Mouse (Mus musculus): Measurements from ENCODE around the gene Gm44965. TPM values are rescaled to one million over a fixed set of nuclear protein-coding genes. Genes with fewer than 3 reads are reported as not detected.

The Gm44965 gene
- polyA plus RNA-seq, 1 experiment from 2014 or later = not detected

DNA sequence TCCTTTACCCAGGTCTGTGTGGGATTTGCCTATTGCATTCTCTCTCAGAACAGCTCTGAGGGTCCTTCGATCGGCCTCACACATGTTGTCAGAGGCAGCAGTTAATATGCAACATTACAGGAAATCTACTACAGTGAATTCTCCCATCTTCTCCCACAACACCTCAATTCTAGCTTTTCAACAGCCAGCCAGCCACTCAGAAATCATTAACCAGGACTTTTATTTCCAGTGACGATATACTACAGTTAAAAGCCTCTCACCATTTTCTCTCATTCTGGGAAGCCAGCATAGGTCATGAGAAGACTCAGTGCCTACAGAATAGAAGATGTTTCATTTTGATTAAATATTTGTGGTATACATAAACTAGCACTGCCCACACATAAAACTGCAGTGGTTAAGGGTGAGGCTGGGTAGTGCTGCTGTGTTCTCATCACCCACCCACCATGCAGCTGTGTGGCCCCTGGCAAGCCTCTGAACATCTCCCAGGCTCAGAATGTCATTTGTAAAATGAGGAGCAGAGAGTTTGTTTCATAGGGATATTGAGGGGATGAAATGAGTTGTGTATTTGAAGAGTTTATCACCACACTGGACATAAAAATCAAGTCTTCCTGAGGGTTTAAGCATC, 2.4 kb upstream of the Gm44965 start:
- no peak for ATAC-seq (ENCODE audit: insufficient number of reproducible peaks, low FRiP score, low TSS enrichment, low read depth)
- Histone ChIP-seq H3K4me1 (ENCODE audit: control insufficient read depth, insufficient read depth, low read length) (peaks cover 12% of the 10 kb centered on the region), H3K9me3 (ENCODE audit: control insufficient read depth, low read length) (peaks cover 4% of the 10 kb centered on the region), H3K4me2 (ENCODE audit: low read depth, severe bottlenecking) (no peak overlapping the region), H3K4me3 (ENCODE audit: low read depth, low read length) (no peak overlapping the region), H3K27ac (replicated peaks; ENCODE audit: low read depth, low read length) (no peak overlapping the region), H3K36me3 (ENCODE audit: control insufficient read depth, insufficient read depth, low read length) (peaks cover 6% of the 10 kb centered on the region), H3K9ac (ENCODE audit: low read length) (no peak overlapping the region), H3K27me3 (ENCODE audit: control insufficient read depth, insufficient read depth, low read length) (no peaks in the 10 kb centered on the region)
- DNase-seq (ENCODE audit: low spot score) = no peak
- WGBS = 97% methylated on average over 3 of the region's 3 CpGs

DNA sequence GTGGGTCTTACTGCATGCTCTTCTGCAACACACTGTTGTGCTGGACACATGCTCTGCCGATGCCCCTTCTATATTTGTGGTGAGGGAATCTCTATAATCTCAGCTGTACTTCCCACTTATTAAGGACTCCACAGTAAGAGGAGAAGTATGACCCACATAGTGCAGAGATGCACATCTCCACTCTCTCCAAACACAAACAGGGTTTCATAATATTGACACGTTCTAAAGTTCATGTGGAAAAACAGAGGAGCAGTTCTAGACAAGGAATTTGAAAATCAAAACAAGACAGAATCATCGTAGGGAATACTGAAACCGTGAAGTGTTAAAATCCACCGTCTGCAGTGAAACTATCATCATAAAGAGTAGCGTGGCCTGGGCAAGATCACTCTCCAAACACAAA, 1.9 kb upstream of the Gm44965 start:
- H3K27ac ChIP-seq (replicated peaks; ENCODE audit: low read depth, low read length) = no peak overlapping the region
- ATAC-seq (ENCODE audit: insufficient number of reproducible peaks, low FRiP score, low TSS enrichment, low read depth) (no peak), DNase-seq (ENCODE audit: low spot score) (no peak)
- peaks cover 9% of the 10 kb centered on the region for H3K9me3 ChIP-seq (ENCODE audit: control insufficient read depth, low read length)
- 90% methylated on average over 6 of the region's 6 CpGs for WGBS
- peaks cover 12% of the 10 kb centered on the region for H3K36me3 ChIP-seq (ENCODE audit: control insufficient read depth, insufficient read depth, low read length)
- H3K4me2 ChIP-seq (ENCODE audit: low read depth, severe bottlenecking) = no peak overlapping the region
- no peak overlapping the region for H3K4me3 ChIP-seq (ENCODE audit: low read depth, low read length)
- peaks cover 12% of the 10 kb centered on the region for H3K4me1 ChIP-seq (ENCODE audit: control insufficient read depth, insufficient read depth, low read length)
- no peak overlapping the region for H3K9ac ChIP-seq (ENCODE audit: low read length)
- H3K27me3 ChIP-seq (ENCODE audit: control insufficient read depth, insufficient read depth, low read length) = no peaks in the 10 kb centered on the region

DNA sequence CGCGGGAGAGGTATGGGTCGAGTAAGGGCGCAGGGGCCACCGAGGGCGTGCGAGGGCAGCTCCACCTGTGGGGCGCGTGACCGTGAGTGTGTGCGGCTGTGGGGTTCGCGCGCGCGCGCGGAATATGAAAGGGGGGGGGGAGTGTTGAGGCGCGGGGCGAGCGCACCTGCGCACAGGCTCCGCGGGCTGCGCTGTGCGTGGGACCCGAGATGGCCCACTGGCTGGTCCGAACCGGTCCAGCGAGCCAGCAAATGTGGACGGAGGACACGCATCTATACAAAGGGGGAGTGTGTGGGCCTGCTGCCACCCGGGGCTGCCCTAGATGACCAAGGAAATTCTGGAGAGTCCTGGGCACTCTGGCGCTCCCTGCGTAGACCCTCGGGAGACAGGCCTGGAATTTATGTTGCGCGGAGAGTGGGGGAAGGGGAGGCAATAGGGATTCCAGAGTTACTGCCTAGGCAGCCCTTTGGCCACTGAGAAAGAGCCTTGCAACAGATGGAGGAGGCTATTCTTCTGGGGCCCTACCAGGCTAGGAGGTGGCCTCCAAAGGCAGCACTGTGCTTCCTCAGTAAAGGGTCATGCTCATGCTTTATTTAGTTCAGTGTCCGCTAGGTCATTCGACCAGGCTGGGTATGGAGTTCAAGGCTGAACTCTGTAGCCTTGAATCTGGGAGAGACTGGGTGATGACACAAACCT, 450 bp downstream of the Gm44965 start:
- Histone ChIP-seq H3K9me3 (ENCODE audit: control insufficient read depth, low read length) (peaks cover 20% of the 10 kb centered on the region), H3K4me2 (ENCODE audit: low read depth, severe bottlenecking) (peak overlapping the region; percentile 76), H3K4me1 (ENCODE audit: control insufficient read depth, insufficient read depth, low read length) (peaks cover 12% of the 10 kb centered on the region), H3K36me3 (ENCODE audit: control insufficient read depth, insufficient read depth, low read length) (peaks cover 27% of the 10 kb centered on the region), H3K27me3 (ENCODE audit: control insufficient read depth, insufficient read depth, low read length) (no peaks in the 10 kb centered on the region), H3K9ac (ENCODE audit: low read length) (peak overlapping the region; percentile 91), H3K4me3 (ENCODE audit: low read depth, low read length) (peak overlapping the region; percentile 86), H3K27ac (replicated peaks; ENCODE audit: low read depth, low read length) (peak overlapping the region; percentile 82)
- WGBS = under 1% methylated on average over 32 of the region's 41 CpGs
- ATAC-seq (ENCODE audit: insufficient number of reproducible peaks, low FRiP score, low TSS enrichment, low read depth) = peak; percentile 69
- DNase-seq (ENCODE audit: low spot score) = peak; percentile 75

DNA sequence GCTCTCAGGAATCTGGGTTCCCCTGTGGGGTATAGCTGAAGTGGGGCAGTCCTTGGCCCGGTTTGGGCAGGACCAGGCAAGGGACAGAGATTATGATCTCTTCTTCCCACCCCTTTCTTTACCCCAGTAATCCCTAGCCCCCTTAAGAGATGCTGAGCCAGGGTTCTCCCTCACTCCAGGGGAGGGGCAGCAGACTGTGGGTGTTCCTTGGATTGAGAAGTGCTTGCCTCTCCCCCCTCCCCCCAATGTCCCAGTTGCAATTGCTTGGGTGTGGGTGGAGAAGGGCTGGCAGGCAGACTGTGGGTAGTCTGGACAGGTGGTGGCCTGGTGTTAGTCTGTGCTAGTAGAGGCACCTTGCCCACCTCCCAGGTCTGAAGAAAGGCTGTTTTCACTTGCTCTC, 1.5 kb downstream of the Gm44965 start:
- peaks cover 32% of the 10 kb centered on the region for H3K36me3 ChIP-seq (ENCODE audit: control insufficient read depth, insufficient read depth, low read length)
- no peak overlapping the region; the same call in 1 of the 2 replicates for H3K9ac ChIP-seq (ENCODE audit: low read length)
- DNase-seq (ENCODE audit: low spot score) = no peak

DNA sequence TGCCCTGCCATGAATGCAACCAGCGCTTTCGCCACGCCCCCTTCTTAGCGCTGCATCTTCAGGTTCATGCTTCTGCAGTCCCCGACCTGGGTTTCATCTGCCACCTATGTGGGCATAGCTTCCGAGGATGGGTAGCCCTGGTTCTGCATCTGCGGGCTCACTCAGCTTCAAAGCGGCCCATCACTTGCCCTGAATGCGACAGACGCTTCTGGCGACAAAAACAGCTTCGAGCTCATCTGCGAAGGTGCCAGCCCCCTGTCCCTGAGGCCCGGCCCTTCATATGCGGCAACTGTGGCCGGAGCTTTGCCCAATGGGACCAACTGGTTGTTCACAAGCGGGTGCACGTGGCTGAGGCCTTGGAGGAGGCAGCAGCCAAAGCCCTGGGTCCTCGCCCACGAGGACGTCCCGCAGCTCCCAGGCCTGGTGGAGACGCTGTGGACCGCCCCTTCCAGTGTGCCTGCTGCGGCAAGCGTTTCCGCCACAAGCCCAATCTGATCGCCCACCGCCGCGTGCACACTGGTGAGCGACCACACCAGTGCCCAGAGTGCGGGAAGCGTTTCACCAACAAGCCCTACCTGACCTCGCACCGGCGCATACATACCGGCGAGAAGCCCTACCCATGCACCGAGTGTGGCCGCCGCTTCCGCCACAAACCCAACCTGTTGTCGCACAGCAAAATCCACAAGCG, 2.9 kb downstream of the Gm44965 start:
- peaks cover 32% of the 10 kb centered on the region for H3K36me3 ChIP-seq (ENCODE audit: control insufficient read depth, insufficient read depth, low read length)
- DNase-seq (ENCODE audit: low spot score) = no peak
- H3K27me3 ChIP-seq (ENCODE audit: control insufficient read depth, insufficient read depth, low read length) = no peaks in the 10 kb centered on the region
- H3K4me1 ChIP-seq (ENCODE audit: control insufficient read depth, insufficient read depth, low read length) = peaks cover 13% of the 10 kb centered on the region
- no peak overlapping the region for H3K4me2 ChIP-seq (ENCODE audit: low read depth, severe bottlenecking)
- H3K9ac ChIP-seq (ENCODE audit: low read length) = no peak overlapping the region
- WGBS = 95% methylated on average over 45 of the region's 45 CpGs
- ATAC-seq (ENCODE audit: insufficient number of reproducible peaks, low FRiP score, low TSS enrichment, low read depth) = no peak
- peaks cover 20% of the 10 kb centered on the region for H3K9me3 ChIP-seq (ENCODE audit: control insufficient read depth, low read length)
- H3K27ac ChIP-seq (replicated peaks; ENCODE audit: low read depth, low read length) = no peak overlapping the region
- no peak overlapping the region for H3K4me3 ChIP-seq (ENCODE audit: low read depth, low read length)

More for the DNA sequence above, 1.5 kb downstream of the Gm44965 start:
- Histone ChIP-seq H3K27ac (replicated peaks; ENCODE audit: low read depth, low read length) (no peak overlapping the region), H3K4me1 (ENCODE audit: control insufficient read depth, insufficient read depth, low read length) (peaks cover 10% of the 10 kb centered on the region), H3K4me3 (ENCODE audit: low read depth, low read length) (peak overlapping the region; percentile 86; the same call in 1 of the 2 replicates), H3K27me3 (ENCODE audit: control insufficient read depth, insufficient read depth, low read length) (no peaks in the 10 kb centered on the region), H3K4me2 (ENCODE audit: low read depth, severe bottlenecking) (peak overlapping the region; percentile 76), H3K9me3 (ENCODE audit: control insufficient read depth, low read length) (peaks cover 20% of the 10 kb centered on the region)
- WGBS = 61% methylated on average over 1 of the region's 1 CpGs
- ATAC-seq (ENCODE audit: insufficient number of reproducible peaks, low FRiP score, low TSS enrichment, low read depth) = no peak

DNA sequence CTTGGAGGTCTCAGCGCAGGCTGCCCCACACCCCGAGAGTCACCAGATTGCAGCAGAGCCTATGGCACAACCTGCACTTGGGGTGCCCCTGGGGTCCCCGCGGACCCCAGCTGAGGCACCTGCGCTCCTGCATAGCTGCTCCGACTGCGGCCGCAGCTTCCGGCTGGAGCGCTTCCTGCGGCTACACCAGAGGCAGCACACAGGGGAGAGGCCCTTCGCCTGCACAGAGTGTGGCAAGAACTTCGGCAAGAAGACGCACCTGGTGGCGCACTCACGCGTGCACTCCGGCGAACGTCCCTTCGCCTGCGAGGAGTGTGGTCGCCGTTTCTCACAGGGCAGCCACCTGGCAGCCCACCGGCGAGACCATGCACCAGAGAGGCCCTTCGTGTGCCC, 3.5 kb downstream of the Gm44965 start:
- Histone ChIP-seq H3K9me3 (ENCODE audit: control insufficient read depth, low read length) (peaks cover 20% of the 10 kb centered on the region), H3K4me2 (ENCODE audit: low read depth, severe bottlenecking) (no peak overlapping the region), H3K36me3 (ENCODE audit: control insufficient read depth, insufficient read depth, low read length) (peaks cover 32% of the 10 kb centered on the region), H3K9ac (ENCODE audit: low read length) (no peak overlapping the region), H3K27ac (replicated peaks; ENCODE audit: low read depth, low read length) (no peak overlapping the region), H3K27me3 (ENCODE audit: control insufficient read depth, insufficient read depth, low read length) (no peaks in the 10 kb centered on the region), H3K4me3 (ENCODE audit: low read depth, low read length) (no peak overlapping the region), H3K4me1 (ENCODE audit: control insufficient read depth, insufficient read depth, low read length) (peaks cover 13% of the 10 kb centered on the region)
- WGBS = 97% methylated on average over 27 of the region's 27 CpGs
- ATAC-seq (ENCODE audit: insufficient number of reproducible peaks, low FRiP score, low TSS enrichment, low read depth) (no peak), DNase-seq (ENCODE audit: low spot score) (no peak)

DNA sequence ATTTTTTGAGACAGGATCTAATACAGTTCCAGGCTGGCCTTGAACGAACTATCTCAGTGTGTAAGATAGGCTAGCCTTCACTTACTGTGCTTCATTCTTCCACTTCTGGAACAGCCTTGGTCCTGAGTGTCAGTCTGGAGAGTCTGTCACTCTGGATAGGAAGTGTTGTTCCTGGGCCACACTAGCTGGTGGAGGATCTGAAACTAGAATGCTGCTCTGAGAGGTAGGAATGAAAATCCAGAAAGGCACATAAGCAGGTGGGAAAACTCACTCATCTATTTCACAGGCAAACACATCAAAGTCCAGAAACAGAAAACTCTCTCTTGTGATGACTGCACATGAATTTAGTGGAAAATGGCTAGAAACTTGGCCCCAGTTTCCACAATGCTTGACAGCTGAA, 6.9 kb downstream of the Gm44965 start:
- H3K4me3 ChIP-seq (ENCODE audit: low read depth, low read length) = no peak overlapping the region
- 88% methylated on average over 1 of the region's 1 CpGs for WGBS
- H3K36me3 ChIP-seq (ENCODE audit: control insufficient read depth, insufficient read depth, low read length) = peaks cover 30% of the 10 kb centered on the region
- no peak overlapping the region for H3K9ac ChIP-seq (ENCODE audit: low read length)
- no peak for DNase-seq (ENCODE audit: low spot score)
- H3K9me3 ChIP-seq (ENCODE audit: control insufficient read depth, low read length) = peaks cover 20% of the 10 kb centered on the region
- H3K27ac ChIP-seq (replicated peaks; ENCODE audit: low read depth, low read length) = no peak overlapping the region
- no peak for ATAC-seq (ENCODE audit: insufficient number of reproducible peaks, low FRiP score, low TSS enrichment, low read depth)
- no peaks in the 10 kb centered on the region for H3K27me3 ChIP-seq (ENCODE audit: control insufficient read depth, insufficient read depth, low read length)
- no peak overlapping the region for H3K4me2 ChIP-seq (ENCODE audit: low read depth, severe bottlenecking)
- H3K4me1 ChIP-seq (ENCODE audit: control insufficient read depth, insufficient read depth, low read length) = peaks cover 7% of the 10 kb centered on the region; the same call in 1 of the 2 replicates

DNA sequence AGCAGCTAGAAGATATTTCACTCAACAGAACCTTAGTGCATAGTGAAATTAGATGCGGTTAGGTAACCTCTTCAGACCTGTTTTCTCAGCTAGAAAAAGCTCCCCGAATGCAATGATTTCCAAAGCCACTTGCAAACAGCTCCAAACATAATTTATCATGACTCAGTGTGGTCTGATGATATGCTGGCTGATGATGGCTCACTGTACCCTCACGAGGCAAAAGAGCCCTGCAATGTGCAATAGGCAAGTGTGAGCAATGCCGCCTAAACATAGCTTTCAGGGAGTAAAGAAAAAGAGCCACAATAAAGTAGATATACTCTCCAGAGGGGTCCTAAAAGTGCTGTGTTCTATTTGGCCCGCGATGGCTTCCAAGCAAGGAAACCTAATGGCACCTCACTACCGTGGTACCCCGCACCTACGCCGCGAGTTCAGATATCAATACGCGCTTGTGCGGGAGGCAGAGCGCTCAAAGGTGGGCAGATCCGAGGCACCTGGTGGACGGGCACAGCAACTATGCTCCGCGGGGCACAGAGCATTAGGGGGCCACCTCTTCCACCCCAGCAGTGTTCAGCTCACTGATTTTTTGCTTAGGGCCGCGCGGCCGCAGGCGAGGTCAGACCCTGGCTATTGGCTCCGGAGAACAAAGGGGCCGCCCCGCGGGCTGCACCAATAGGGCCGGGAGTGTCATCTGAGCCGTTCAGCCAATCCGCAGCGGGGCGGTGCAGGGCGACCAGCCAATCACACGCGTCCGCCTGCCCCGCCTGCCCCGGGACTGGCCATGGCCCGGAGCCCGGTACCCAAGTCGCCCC, 7.7 kb downstream of the Gm44965 start, which contains the start of gene Zfp775:
TSS of gene Zfp775 (plus strand) at position 793 of the 809 bp plus-strand sequence.
- 5% methylated on average over 42 of the region's 42 CpGs for WGBS
- peak within 1 kb of the TSS; percentile 84 for H3K9ac ChIP-seq (ENCODE audit: low read length)
- peaks cover 7% of the 10 kb centered on the region; the same call in 1 of the 2 replicates for H3K4me1 ChIP-seq (ENCODE audit: control insufficient read depth, insufficient read depth, low read length)
- peaks cover 24% of the 10 kb centered on the region for H3K36me3 ChIP-seq (ENCODE audit: control insufficient read depth, insufficient read depth, low read length)
- peak within 1 kb of the TSS; percentile 82 for H3K4me2 ChIP-seq (ENCODE audit: low read depth, severe bottlenecking)
- peak; percentile 99 for ATAC-seq (ENCODE audit: insufficient number of reproducible peaks, low FRiP score, low TSS enrichment, low read depth)
- peak within 1 kb of the TSS; percentile 83 for H3K27ac ChIP-seq (replicated peaks; ENCODE audit: low read depth, low read length)
- peak; percentile 96 for DNase-seq (ENCODE audit: low spot score)
- H3K27me3 ChIP-seq (ENCODE audit: control insufficient read depth, insufficient read depth, low read length) = no peaks in the 10 kb centered on the region
- peak within 1 kb of the TSS; percentile 72 for H3K4me3 ChIP-seq (ENCODE audit: low read depth, low read length)
- H3K9me3 ChIP-seq (ENCODE audit: control insufficient read depth, low read length) = peaks cover 15% of the 10 kb centered on the region
